Mouse (Mus musculus): ENCODE data around the gene Dad1. TPM values are rescaled to one million over a fixed set of nuclear protein-coding genes. Genes with fewer than 3 reads are reported as not detected.

Dad1 gene
- polyA plus RNA-seq, 1 experiment from 2014 or later, result 396 TPM

GRCm38 (mm10) chr14:54204311-54204710 is 49.6 kb downstream of the Dad1 start:
- Histone ChIP-seq H3K9me3 (replicated peaks) (no peaks in the 10 kb centered on the region), H3K27me3 (no peaks in the 10 kb centered on the region), H3K27ac (replicated peaks) (no peak overlapping the region), H3K36me3 (no peaks in the 10 kb centered on the region), H3K4me1 (no peaks in the 10 kb centered on the region), H3K4me2 (replicated peaks) (no peak overlapping the region), H3K9ac (no peak overlapping the region), H3K4me3 (replicated peaks) (no peak overlapping the region)
- no peak for ATAC-seq (ENCODE audit: insufficient number of reproducible peaks, low FRiP score, low TSS enrichment, low read depth)
- 80% methylated on average over 8 of the region's 8 CpGs for WGBS

- H3K9ac ChIP-seq, result no peak overlapping the region
- H3K9me3 ChIP-seq (replicated peaks), result no peaks in the 10 kb centered on the region
- H3K36me3 ChIP-seq, result no peaks in the 10 kb centered on the region
- H3K4me2 ChIP-seq (replicated peaks), result no peak overlapping the region
- no peak overlapping the region for H3K27ac ChIP-seq (replicated peaks)
- 77% methylated on average over 10 of the region's 10 CpGs for WGBS
- H3K27me3 ChIP-seq, result no peaks in the 10 kb centered on the region
- no peaks in the 10 kb centered on the region for H3K4me1 ChIP-seq
- no peak for ATAC-seq (ENCODE audit: insufficient number of reproducible peaks, low FRiP score, low TSS enrichment, low read depth)
- no peak overlapping the region for H3K4me3 ChIP-seq (replicated peaks)
Measured at GRCm38 (mm10) chr14:54203776-54204175, 50.1 kb downstream of the Dad1 start.

GRCm38 (mm10) chr14:54203207-54203606 is 50.7 kb downstream of the Dad1 start:
- no peak overlapping the region for H3K9ac ChIP-seq
- H3K27me3 ChIP-seq, result no peaks in the 10 kb centered on the region
- H3K36me3 ChIP-seq, result no peaks in the 10 kb centered on the region
- H3K9me3 ChIP-seq (replicated peaks), result no peaks in the 10 kb centered on the region
- H3K27ac ChIP-seq (replicated peaks), result no peak overlapping the region
- no peaks in the 10 kb centered on the region for H3K4me1 ChIP-seq
- no peak overlapping the region for H3K4me3 ChIP-seq (replicated peaks)
- WGBS, result 85% methylated on average over 6 of the region's 6 CpGs
- no peak overlapping the region for H3K4me2 ChIP-seq (replicated peaks)
- no peak for ATAC-seq (ENCODE audit: insufficient number of reproducible peaks, low FRiP score, low TSS enrichment, low read depth)

- Histone ChIP-seq H3K27ac (replicated peaks) (no peak overlapping the region), H3K9me3 (replicated peaks) (no peaks in the 10 kb centered on the region), H3K4me3 (replicated peaks) (no peak overlapping the region), H3K9ac (no peak overlapping the region), H3K4me1 (no peaks in the 10 kb centered on the region), H3K4me2 (replicated peaks) (no peak overlapping the region), H3K27me3 (no peaks in the 10 kb centered on the region), H3K36me3 (no peaks in the 10 kb centered on the region)
- 80% methylated on average over 8 of the region's 8 CpGs for WGBS
- ATAC-seq (ENCODE audit: insufficient number of reproducible peaks, low FRiP score, low TSS enrichment, low read depth), result no peak
Measured at GRCm38 (mm10) chr14:54200363-54200762, 53.5 kb downstream of the Dad1 start.

- Histone ChIP-seq H3K4me3 (replicated peaks) (no peak overlapping the region), H3K4me2 (replicated peaks) (no peak overlapping the region), H3K9ac (no peak overlapping the region), H3K36me3 (no peaks in the 10 kb centered on the region), H3K27me3 (no peaks in the 10 kb centered on the region), H3K27ac (replicated peaks) (no peak overlapping the region), H3K9me3 (replicated peaks) (no peaks in the 10 kb centered on the region), H3K4me1 (no peaks in the 10 kb centered on the region)
- WGBS, result 88% methylated on average over 8 of the region's 8 CpGs
- ATAC-seq (ENCODE audit: insufficient number of reproducible peaks, low FRiP score, low TSS enrichment, low read depth), result no peak
Measured at GRCm38 (mm10) chr14:54199662-54200061, 54.2 kb downstream of the Dad1 start.

GRCm38 (mm10) chr14:54197740-54198139 is 56.2 kb downstream of the Dad1 start:
- Histone ChIP-seq H3K4me2 (replicated peaks) (no peak overlapping the region), H3K9me3 (replicated peaks) (no peaks in the 10 kb centered on the region), H3K9ac (no peak overlapping the region), H3K27me3 (no peaks in the 10 kb centered on the region), H3K27ac (replicated peaks) (no peak overlapping the region), H3K4me1 (no peaks in the 10 kb centered on the region), H3K4me3 (replicated peaks) (no peak overlapping the region), H3K36me3 (no peaks in the 10 kb centered on the region)
- ATAC-seq (ENCODE audit: insufficient number of reproducible peaks, low FRiP score, low TSS enrichment, low read depth), result no peak
- 56% methylated on average over 3 of the region's 3 CpGs for WGBS

GRCm38 (mm10) chr14:54195838-54196423 is 58.0 kb downstream of the Dad1 start:
- Histone ChIP-seq H3K27me3 (no peaks in the 10 kb centered on the region), H3K4me3 (replicated peaks) (no peak overlapping the region), H3K4me2 (replicated peaks) (no peak overlapping the region), H3K27ac (replicated peaks) (no peak overlapping the region), H3K9ac (no peak overlapping the region), H3K36me3 (no peaks in the 10 kb centered on the region), H3K4me1 (peaks cover 6% of the 10 kb centered on the region; the same call in 1 of the 2 replicates), H3K9me3 (replicated peaks) (no peaks in the 10 kb centered on the region)
- ATAC-seq (ENCODE audit: insufficient number of reproducible peaks, low FRiP score, low TSS enrichment, low read depth), result no peak
- WGBS, result 79% methylated on average over 6 of the region's 6 CpGs

GRCm38 (mm10) chr14:54193354-54194133 is 60.4 kb downstream of the Dad1 start:
- 68% methylated on average over 9 of the region's 9 CpGs for WGBS

GRCm38 (mm10) chr14:54192462-54192847 is 61.4 kb downstream of the Dad1 start:
- Histone ChIP-seq H3K9ac (no peak overlapping the region), H3K27me3 (no peaks in the 10 kb centered on the region), H3K27ac (replicated peaks) (no peak overlapping the region), H3K4me3 (replicated peaks) (no peak overlapping the region), H3K36me3 (no peaks in the 10 kb centered on the region), H3K9me3 (replicated peaks) (no peaks in the 10 kb centered on the region), H3K4me1 (peaks cover 6% of the 10 kb centered on the region; the same call in 1 of the 2 replicates), H3K4me2 (replicated peaks) (no peak overlapping the region)
- WGBS, result 44% methylated on average over 3 of the region's 3 CpGs
- ATAC-seq (ENCODE audit: insufficient number of reproducible peaks, low FRiP score, low TSS enrichment, low read depth), result no peak

More at GRCm38 (mm10) chr14:54193354-54194133, 60.4 kb downstream of the Dad1 start:
- no peak for ATAC-seq (ENCODE audit: insufficient number of reproducible peaks, low FRiP score, low TSS enrichment, low read depth)
- Histone ChIP-seq H3K4me3 (replicated peaks) (no peak overlapping the region), H3K4me1 (peaks cover 6% of the 10 kb centered on the region; the same call in 1 of the 2 replicates), H3K27me3 (no peaks in the 10 kb centered on the region), H3K27ac (replicated peaks) (no peak overlapping the region), H3K9ac (no peak overlapping the region), H3K9me3 (replicated peaks) (no peaks in the 10 kb centered on the region), H3K4me2 (replicated peaks) (no peak overlapping the region), H3K36me3 (no peaks in the 10 kb centered on the region)

- Histone ChIP-seq H3K4me3 (replicated peaks) (no peak overlapping the region), H3K27me3 (no peaks in the 10 kb centered on the region), H3K4me1 (peaks cover 6% of the 10 kb centered on the region; the same call in 1 of the 2 replicates), H3K9ac (no peak overlapping the region), H3K36me3 (no peaks in the 10 kb centered on the region), H3K27ac (replicated peaks) (no peak overlapping the region), H3K4me2 (replicated peaks) (no peak overlapping the region), H3K9me3 (replicated peaks) (no peaks in the 10 kb centered on the region)
- ATAC-seq (ENCODE audit: insufficient number of reproducible peaks, low FRiP score, low TSS enrichment, low read depth), result no peak
- 57% methylated on average over 18 of the region's 18 CpGs for WGBS
Measured at GRCm38 (mm10) chr14:54191594-54192461, 62.1 kb downstream of the Dad1 start.

- H3K9ac ChIP-seq, result no peak overlapping the region
- no peak overlapping the region; the same call in 1 of the 2 replicates for H3K27ac ChIP-seq (replicated peaks)
- H3K4me3 ChIP-seq (replicated peaks), result no peak overlapping the region
- ATAC-seq (ENCODE audit: insufficient number of reproducible peaks, low FRiP score, low TSS enrichment, low read depth), result no peak
- H3K4me2 ChIP-seq (replicated peaks), result no peak overlapping the region
- peaks cover 6% of the 10 kb centered on the region; the same call in 1 of the 2 replicates for H3K4me1 ChIP-seq
- 52% methylated on average over 4 of the region's 4 CpGs for WGBS
- no peaks in the 10 kb centered on the region for H3K27me3 ChIP-seq
- no peaks in the 10 kb centered on the region for H3K9me3 ChIP-seq (replicated peaks)
- H3K36me3 ChIP-seq, result no peaks in the 10 kb centered on the region
Measured at GRCm38 (mm10) chr14:54191026-54191390, 62.9 kb downstream of the Dad1 start.

All from embryonic facial prominence, embryonic 15.5 days (tissue).